In the genomic region with DNA sequence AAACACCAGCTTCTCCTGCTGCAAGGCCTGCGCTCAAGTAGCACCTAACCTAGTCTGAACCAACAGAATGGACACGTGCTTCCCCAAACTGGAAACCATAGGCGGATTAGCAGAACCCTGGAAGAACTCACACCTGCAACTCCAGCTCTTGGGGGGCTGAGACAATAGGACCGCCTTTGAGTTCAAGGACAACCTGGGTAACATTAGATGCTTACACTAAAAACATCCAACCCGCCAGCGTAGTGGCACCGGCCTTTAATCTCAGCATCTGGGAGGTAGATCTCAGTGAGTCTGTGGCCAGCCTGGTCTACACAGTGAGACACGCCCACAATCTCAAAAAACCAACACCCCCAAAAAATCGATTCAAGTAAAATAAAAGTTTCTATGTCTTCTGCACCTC, we compare ENCODE assay signal across 8 mouse cellular contexts. TPM values are rescaled to one million over a fixed set of nuclear protein-coding genes. Genes with fewer than 3 reads are reported as not detected.
DNase-seq lines count a peak whose midpoint lies in the region; ATAC-seq and TF ChIP-seq lines count a peak whose summit lies in the region.

No protein-coding gene starts in this region.

- no peak for TF ChIP-seq POLR2A in CH12.LX (IDR thresholded peaks at IDR 0.05; ENCODE audit: low read depth, low read length)

- no peak overlapping the region for H3K27ac ChIP-seq in heart, embryonic 11.5 days (ENCODE audit: low read depth, low read length)
- H3K27ac ChIP-seq in CH12.LX (ENCODE audit: insufficient read depth, low read depth), result no peak overlapping the region
- 0 out of 2 replicates have a peak overlapping the region, but pooled peaks have one; percentile 81 for H3K27ac ChIP-seq in forebrain, embryonic 13.5 days
- no peak overlapping the region for H3K27ac ChIP-seq in liver, embryonic 16.5 days (ENCODE audit: low read length)

- no peak for TF ChIP-seq CTCF in CH12.LX (conservative IDR thresholded peaks at IDR 0.05 in 1 of 2, IDR thresholded peaks at IDR 0.05 in 1 of 2; ENCODE audit: low read depth in 2 of 2, low read length in 2 of 2)

- peaks cover 19% of the 10 kb centered on the region for H3K79me2 ChIP-seq in CH12.LX (replicated peaks; ENCODE audit: control insufficient read depth, extremely low read depth, insufficient read depth, poor library complexity, severe bottlenecking)

- H3K4me1 ChIP-seq in heart, embryonic 11.5 days (ENCODE audit: control insufficient read depth, insufficient read depth, low read length), result peaks cover 6% of the 10 kb centered on the region
- H3K4me1 ChIP-seq in CH12.LX (ENCODE audit: control insufficient read depth in 1 of 2, insufficient read depth in 2 of 2), result peaks cover 5 to 64% of the 10 kb centered on the region in 2 experiments
- peaks cover 34% of the 10 kb centered on the region for H3K4me1 ChIP-seq in forebrain, embryonic 13.5 days
- H3K4me1 ChIP-seq in liver, embryonic 16.5 days (ENCODE audit: control insufficient read depth, low read depth, low read length), result peaks cover 14% of the 10 kb centered on the region

- DNase-seq in heart, adult 9 months (ENCODE audit: low spot score in 2 of 2), result no peak
- peak; percentile 34 for DNase-seq in CH12.LX (ENCODE audit: extremely low read depth)
- no peak for DNase-seq in gastrocnemius, postnatal 25 days
- no peak for DNase-seq in cerebellum, postnatal 14 days
- no peak for DNase-seq in kidney, adult 8-10 months

- dilution Hi-C loops in CH12.LX (cut with MboI; ENCODE audit: extremely low pct_ligation_motif_present, extremely low pct_unique_long_range_greater_than_20kb, low sequenced_read_pairs), result no loop called here

- H3K27me3 ChIP-seq in heart, embryonic 11.5 days (ENCODE audit: control insufficient read depth, insufficient read depth, low read length), result no peaks in the 10 kb centered on the region
- no peaks in the 10 kb centered on the region for H3K27me3 ChIP-seq in CH12.LX (replicated peaks)
- H3K27me3 ChIP-seq in forebrain, embryonic 13.5 days, result no peaks in the 10 kb centered on the region
- H3K27me3 ChIP-seq in liver, embryonic 16.5 days (ENCODE audit: control insufficient read depth, insufficient read depth, low read depth, low read length), result no peaks in the 10 kb centered on the region

- H3K9ac ChIP-seq in heart, embryonic 11.5 days (ENCODE audit: low read depth, low read length), result peak overlapping the region; percentile 88
- peak overlapping the region; percentile 65 for H3K9ac ChIP-seq in CH12.LX (ENCODE audit: insufficient read depth, low read depth)
- peak overlapping the region; percentile 92 for H3K9ac ChIP-seq in forebrain, embryonic 13.5 days
- H3K9ac ChIP-seq in liver, embryonic 16.5 days (ENCODE audit: low read depth, low read length), result peak overlapping the region; percentile 94

- no peak for TF ChIP-seq RAD21 in CH12.LX (IDR thresholded peaks at IDR 0.05; ENCODE audit: low read depth, low read length)

- peak overlapping the region; percentile 93 for H3K4me2 ChIP-seq in heart, embryonic 11.5 days
- peak overlapping the region; percentile 77 for H3K4me2 ChIP-seq in CH12.LX (ENCODE audit: insufficient read depth, low read depth, poor library complexity, severe bottlenecking)
- peak overlapping the region; percentile 88 for H3K4me2 ChIP-seq in forebrain, embryonic 13.5 days
- peak overlapping the region; percentile 96 for H3K4me2 ChIP-seq in liver, embryonic 16.5 days (ENCODE audit: low read depth, low read length)

- in situ Hi-C loops in CH12.LX (cut with MboI; ENCODE audit: low pct_ligation_motif_present, low pct_unique_long_range_greater_than_20kb, low sequenced_read_pairs), result no loop called here

- peak overlapping the region; percentile 96 for H3K4me3 ChIP-seq in heart, embryonic 11.5 days (ENCODE audit: low read depth, low read length)
- peak overlapping the region; percentile 75 to 90 (median 82) for H3K4me3 ChIP-seq in CH12.LX (replicated peaks in 1 of 3; ENCODE audit: low read depth in 2 of 3, low read length in 2 of 3, poor library complexity in 1 of 3)
- H3K4me3 ChIP-seq in forebrain, embryonic 13.5 days, result peak overlapping the region; percentile 92
- peak overlapping the region; percentile 81 for H3K4me3 ChIP-seq in liver, embryonic 16.5 days (ENCODE audit: low read depth, low read length)

- no peak for ATAC-seq in heart, embryonic 11.5 days (replicated peaks; ENCODE audit: insufficient number of reproducible peaks, low FRiP score, low TSS enrichment)
- ATAC-seq in forebrain, embryonic 13.5 days, result no peak
- no peak for ATAC-seq in liver, embryonic 16.5 days (ENCODE audit: low read depth)

- no peaks in the 10 kb centered on the region for H3K9me3 ChIP-seq in heart, embryonic 11.5 days (replicated peaks; ENCODE audit: control insufficient read depth, low read length)
- no peaks in the 10 kb centered on the region for H3K9me3 ChIP-seq in CH12.LX (replicated peaks; ENCODE audit: low read length)
- H3K9me3 ChIP-seq in forebrain, embryonic 13.5 days (replicated peaks), result no peaks in the 10 kb centered on the region
- no peaks in the 10 kb centered on the region for H3K9me3 ChIP-seq in liver, embryonic 16.5 days (replicated peaks; ENCODE audit: control insufficient read depth, low read length)

- 43% methylated on average over 9 of the region's 9 CpGs for WGBS in heart, embryonic 11.5 days (ENCODE audit: insufficient replicate concordance)
- 43% methylated on average over 9 of the region's 9 CpGs for WGBS in forebrain, embryonic 13.5 days
- WGBS in liver, embryonic 16.5 days (ENCODE audit: insufficient replicate concordance), result 27% methylated on average over 9 of the region's 9 CpGs

- TF ChIP-seq EP300 in CH12.LX (IDR thresholded peaks at IDR 0.05; ENCODE audit: low read length), result no peak

- H3K36me3 ChIP-seq in heart, embryonic 11.5 days (ENCODE audit: control insufficient read depth, insufficient read depth, low read length), result peaks cover 3% of the 10 kb centered on the region; the same call in 1 of the 2 replicates
- H3K36me3 ChIP-seq in CH12.LX (replicated peaks in 1 of 2; ENCODE audit: control insufficient read depth in 1 of 2, insufficient read depth in 1 of 2, low read length in 1 of 2), result peaks cover 7 to 33% of the 10 kb centered on the region in 2 experiments
- H3K36me3 ChIP-seq in forebrain, embryonic 13.5 days (ENCODE audit: poor library complexity, severe bottlenecking), result peaks cover 16% of the 10 kb centered on the region
- H3K36me3 ChIP-seq in liver, embryonic 16.5 days (ENCODE audit: control insufficient read depth, insufficient read depth), result no peaks in the 10 kb centered on the region

TF ChIP-seq in CH12.LX, 34 proteins besides CTCF, POLR2A, EP300 and RAD21 (continues in another document):
- TF ChIP-seq GABPA (IDR thresholded peaks at IDR 0.05; ENCODE audit: insufficient replicate concordance, low read depth, low read length) (no peak), MAFK (IDR thresholded peaks at IDR 0.05; ENCODE audit: insufficient replicate concordance, low read length) (no peak), JUN (IDR thresholded peaks at IDR 0.05; ENCODE audit: insufficient read depth, low read depth, low read length) (no peak), TCF12 (IDR thresholded peaks at IDR 0.05; ENCODE audit: low read depth, low read length) (no peak), MYC (IDR thresholded peaks at IDR 0.05; ENCODE audit: low read depth, low read length) (0 out of 2 replicates have a peak, but pooled peaks have one; percentile 30), ZMIZ1 (IDR thresholded peaks at IDR 0.05; ENCODE audit: low read depth, low read length) (peak; percentile 44; the same call in 1 of the 2 replicates)

RNA-seq across cellular contexts. Expression of a gene that starts 0.7 kb away (rescaled TPM):
- 28.7 and 31.8 TPM in 2 replicates for polyA plus RNA-seq in heart, embryonic 11.5 days (2014; fragmentation: Nextera tagmentation; extraction: Ambion mirVana)
- total RNA-seq in CH12.LX (2012; rRNA removed) (24.4 and 34.0 TPM in 2 replicates), CH12.LX (2014; rRNA removed) (17.0 and 17.4 TPM in 2 replicates)
- 33.5 and 34.9 TPM in 2 replicates for polyA plus RNA-seq in CH12.LX (2012; ENCODE audit: insufficient read length, low read depth)
- polyA plus RNA-seq in forebrain, embryonic 13.5 days (2015; fragmentation: Nextera tagmentation; extraction: Ambion mirVana), result 64.1 and 75.8 TPM in 2 replicates
- 16.5 and 16.7 TPM in 2 replicates for polyA plus RNA-seq in liver, embryonic 16.5 days (2015; fragmentation: Nextera tagmentation; extraction: Ambion mirVana)
- 10 to 100 TPM; 11.1 to 12.0 TPM for total RNA-seq in gastrocnemius, postnatal 25 days (2021)

RNA-seq across cellular contexts. Expression of a gene that starts 24.8 kb away (rescaled TPM):
- 102 and 106 TPM in 2 replicates for polyA plus RNA-seq in heart, embryonic 11.5 days (2014; fragmentation: Nextera tagmentation; extraction: Ambion mirVana)
- total RNA-seq in CH12.LX (2012; rRNA removed) (65.7 and 66.1 TPM in 2 replicates), CH12.LX (2014; rRNA removed) (32.8 and 36.3 TPM in 2 replicates)
- 94.9 and 101 TPM in 2 replicates for polyA plus RNA-seq in CH12.LX (2012; ENCODE audit: insufficient read length, low read depth)
- polyA plus RNA-seq in forebrain, embryonic 13.5 days (2015; fragmentation: Nextera tagmentation; extraction: Ambion mirVana), result 134 and 142 TPM in 2 replicates
- polyA plus RNA-seq in liver, embryonic 16.5 days (2015; fragmentation: Nextera tagmentation; extraction: Ambion mirVana), result 47.8 and 49.1 TPM in 2 replicates
- 10 to 100 TPM; 11.2 to 18.2 TPM for total RNA-seq in gastrocnemius, postnatal 25 days (2021)

RNA-seq across cellular contexts. Expression of a gene that starts 34.3 kb away (rescaled TPM):
- not detected in 2 replicates for polyA plus RNA-seq in heart, embryonic 11.5 days (2014; fragmentation: Nextera tagmentation; extraction: Ambion mirVana)
- not detected in 2 replicates for total RNA-seq in CH12.LX (2012; rRNA removed)
- 0.13 TPM in 1 of 2 replicates, not detected in the other for total RNA-seq in CH12.LX (2014; rRNA removed)
- polyA plus RNA-seq in CH12.LX (2012; ENCODE audit: insufficient read length, low read depth), result not detected in 2 replicates
- polyA plus RNA-seq in forebrain, embryonic 13.5 days (2015; fragmentation: Nextera tagmentation; extraction: Ambion mirVana), result not detected in 2 replicates
- not detected in 2 replicates for polyA plus RNA-seq in liver, embryonic 16.5 days (2015; fragmentation: Nextera tagmentation; extraction: Ambion mirVana)
- total RNA-seq in gastrocnemius, postnatal 25 days (2021), result not detected

RNA-seq across cellular contexts. Expression of a gene that starts 43.7 kb away (rescaled TPM):
- 1.6 and 3.2 TPM in 2 replicates for polyA plus RNA-seq in heart, embryonic 11.5 days (2014; fragmentation: Nextera tagmentation; extraction: Ambion mirVana)
- total RNA-seq in CH12.LX (2012; rRNA removed), result not detected in 2 replicates
- total RNA-seq in CH12.LX (2014; rRNA removed), result not detected in 2 replicates
- polyA plus RNA-seq in CH12.LX (2012; ENCODE audit: insufficient read length, low read depth), result not detected in 2 replicates
- polyA plus RNA-seq in forebrain, embryonic 13.5 days (2015; fragmentation: Nextera tagmentation; extraction: Ambion mirVana), result 1.5 TPM in 1 of 2 replicates, not detected in the other
- polyA plus RNA-seq in liver, embryonic 16.5 days (2015; fragmentation: Nextera tagmentation; extraction: Ambion mirVana), result 9.0 and 9.4 TPM in 2 replicates
- total RNA-seq in gastrocnemius, postnatal 25 days (2021), result not detected

RNA-seq across cellular contexts. Expression of a gene that starts 50.0 kb away (rescaled TPM):
- 50.1 and 54.4 TPM in 2 replicates for polyA plus RNA-seq in heart, embryonic 11.5 days (2014; fragmentation: Nextera tagmentation; extraction: Ambion mirVana)
- total RNA-seq in CH12.LX (2012; rRNA removed) (27.7 and 33.4 TPM in 2 replicates), CH12.LX (2014; rRNA removed) (21.5 and 25.1 TPM in 2 replicates)
- polyA plus RNA-seq in CH12.LX (2012; ENCODE audit: insufficient read length, low read depth), result 121 and 130 TPM in 2 replicates
- polyA plus RNA-seq in forebrain, embryonic 13.5 days (2015; fragmentation: Nextera tagmentation; extraction: Ambion mirVana), result 88.1 and 102 TPM in 2 replicates
- polyA plus RNA-seq in liver, embryonic 16.5 days (2015; fragmentation: Nextera tagmentation; extraction: Ambion mirVana), result 72.5 and 83.9 TPM in 2 replicates
- 1 to 10 TPM; 7.8 to 9.3 TPM for total RNA-seq in gastrocnemius, postnatal 25 days (2021)
